Mouse (Mus musculus): ENCODE results near the gene Spsb1. TPM values are rescaled to one million over a fixed set of nuclear protein-coding genes. Genes with fewer than 3 reads are reported as not detected.
A peak's percentile ranks its signal among the peaks of the same experiment; 100 is the strongest.

Spsb1 gene
- 18.3 and 20.0 TPM in 2 replicates for polyA plus RNA-seq (2012; rRNA removed)

- H3K4me3 ChIP-seq (ENCODE audit: insufficient read depth, low read length), result peak within 1 kb of the TSS; percentile 79
- H3K4me1 ChIP-seq (ENCODE audit: control insufficient read depth, insufficient read depth, low read length), result peaks cover 2% of the 10 kb centered on the region; the same call in 1 of the 2 replicates
- TF ChIP-seq CTCF (IDR thresholded peaks at IDR 0.05; ENCODE audit: extremely low read depth, insufficient read depth, low read length) (no peak), POLR2A (IDR thresholded peaks at IDR 0.05; ENCODE audit: extremely low read depth, insufficient read depth, low read length) (peak; percentile 89)
- H3K27ac ChIP-seq (ENCODE audit: insufficient read depth, low read length), result 0 out of 2 replicates have a peak within 1 kb of the TSS, but pooled peaks have one; percentile 8
Observed at GRCm38 (mm10) chr4:149954893-149955439, at the start of gene Spsb1. Gene Spsb1 (minus strand): TSS chr4:149955043.

GRCm38 (mm10) chr4:150003641-150004040 lies 48.8 kb upstream of the Spsb1 start:
- no peak for TF ChIP-seq CTCF (IDR thresholded peaks at IDR 0.05; ENCODE audit: extremely low read depth, insufficient read depth, low read length)
- no peak for TF ChIP-seq POLR2A (IDR thresholded peaks at IDR 0.05; ENCODE audit: extremely low read depth, insufficient read depth, low read length)
- Histone ChIP-seq H3K27ac (ENCODE audit: insufficient read depth, low read length) (no peak overlapping the region), H3K4me1 (ENCODE audit: control insufficient read depth, insufficient read depth, low read length) (peaks cover 6% of the 10 kb centered on the region), H3K4me3 (ENCODE audit: insufficient read depth, low read length) (no peak overlapping the region)

- no peak for TF ChIP-seq POLR2A (IDR thresholded peaks at IDR 0.05; ENCODE audit: extremely low read depth, insufficient read depth, low read length)
- TF ChIP-seq CTCF (IDR thresholded peaks at IDR 0.05; ENCODE audit: extremely low read depth, insufficient read depth, low read length), result no peak
- Histone ChIP-seq H3K4me1 (ENCODE audit: control insufficient read depth, insufficient read depth, low read length) (peaks cover 6% of the 10 kb centered on the region), H3K4me3 (ENCODE audit: insufficient read depth, low read length) (no peak overlapping the region), H3K27ac (ENCODE audit: insufficient read depth, low read length) (no peak overlapping the region)
Observed at GRCm38 (mm10) chr4:150003021-150003580, 48.3 kb upstream of the Spsb1 start.

- no peak overlapping the region for H3K4me3 ChIP-seq (ENCODE audit: insufficient read depth, low read length)
- peaks cover 4% of the 10 kb centered on the region; the same call in 1 of the 2 replicates for H3K4me1 ChIP-seq (ENCODE audit: control insufficient read depth, insufficient read depth, low read length)
Observed at GRCm38 (mm10) chr4:150002021-150002528, 47.2 kb upstream of the Spsb1 start.

GRCm38 (mm10) chr4:150001221-150001860 lies 46.5 kb upstream of the Spsb1 start:
- TF ChIP-seq CTCF (IDR thresholded peaks at IDR 0.05; ENCODE audit: extremely low read depth, insufficient read depth, low read length) (no peak), POLR2A (IDR thresholded peaks at IDR 0.05; ENCODE audit: extremely low read depth, insufficient read depth, low read length) (no peak)
- Histone ChIP-seq H3K27ac (ENCODE audit: insufficient read depth, low read length) (no peak overlapping the region), H3K4me3 (ENCODE audit: insufficient read depth, low read length) (no peak overlapping the region), H3K4me1 (ENCODE audit: control insufficient read depth, insufficient read depth, low read length) (0 out of 2 replicates have a peak, but pooled peaks cover 2% of the 10 kb centered on the region)

More at GRCm38 (mm10) chr4:150002021-150002528, 47.2 kb upstream of the Spsb1 start:
- no peak for TF ChIP-seq CTCF (IDR thresholded peaks at IDR 0.05; ENCODE audit: extremely low read depth, insufficient read depth, low read length)
- no peak for TF ChIP-seq POLR2A (IDR thresholded peaks at IDR 0.05; ENCODE audit: extremely low read depth, insufficient read depth, low read length)
- no peak overlapping the region for H3K27ac ChIP-seq (ENCODE audit: insufficient read depth, low read length)

- 0 out of 2 replicates have a peak, but pooled peaks cover 2% of the 10 kb centered on the region for H3K4me1 ChIP-seq (ENCODE audit: control insufficient read depth, insufficient read depth, low read length)
- no peak for TF ChIP-seq CTCF (IDR thresholded peaks at IDR 0.05; ENCODE audit: extremely low read depth, insufficient read depth, low read length)
- no peak for TF ChIP-seq POLR2A (IDR thresholded peaks at IDR 0.05; ENCODE audit: extremely low read depth, insufficient read depth, low read length)
- H3K4me3 ChIP-seq (ENCODE audit: insufficient read depth, low read length), result no peak overlapping the region
- no peak overlapping the region for H3K27ac ChIP-seq (ENCODE audit: insufficient read depth, low read length)
Observed at GRCm38 (mm10) chr4:149999931-150000555, 45.2 kb upstream of the Spsb1 start.

- Histone ChIP-seq H3K27ac (ENCODE audit: insufficient read depth, low read length) (no peak overlapping the region), H3K4me1 (ENCODE audit: control insufficient read depth, insufficient read depth, low read length) (0 out of 2 replicates have a peak, but pooled peaks cover 2% of the 10 kb centered on the region), H3K4me3 (ENCODE audit: insufficient read depth, low read length) (no peak overlapping the region)
- TF ChIP-seq CTCF (IDR thresholded peaks at IDR 0.05; ENCODE audit: extremely low read depth, insufficient read depth, low read length), result no peak
- TF ChIP-seq POLR2A (IDR thresholded peaks at IDR 0.05; ENCODE audit: extremely low read depth, insufficient read depth, low read length), result no peak
Observed at GRCm38 (mm10) chr4:149999510-149999900, 44.7 kb upstream of the Spsb1 start.

GRCm38 (mm10) chr4:149998786-149999509 lies 44.1 kb upstream of the Spsb1 start:
- H3K4me1 ChIP-seq (ENCODE audit: control insufficient read depth, insufficient read depth, low read length), result 0 out of 2 replicates have a peak, but pooled peaks cover 2% of the 10 kb centered on the region
- no peak overlapping the region for H3K27ac ChIP-seq (ENCODE audit: insufficient read depth, low read length)
- no peak overlapping the region for H3K4me3 ChIP-seq (ENCODE audit: insufficient read depth, low read length)
- TF ChIP-seq CTCF (IDR thresholded peaks at IDR 0.05; ENCODE audit: extremely low read depth, insufficient read depth, low read length), result no peak
- no peak for TF ChIP-seq POLR2A (IDR thresholded peaks at IDR 0.05; ENCODE audit: extremely low read depth, insufficient read depth, low read length)

- Histone ChIP-seq H3K27ac (ENCODE audit: insufficient read depth, low read length) (no peak overlapping the region), H3K4me3 (ENCODE audit: insufficient read depth, low read length) (no peak overlapping the region), H3K4me1 (ENCODE audit: control insufficient read depth, insufficient read depth, low read length) (0 out of 2 replicates have a peak, but pooled peaks cover 2% of the 10 kb centered on the region)
- no peak for TF ChIP-seq POLR2A (IDR thresholded peaks at IDR 0.05; ENCODE audit: extremely low read depth, insufficient read depth, low read length)
- TF ChIP-seq CTCF (IDR thresholded peaks at IDR 0.05; ENCODE audit: extremely low read depth, insufficient read depth, low read length), result no peak
Observed at GRCm38 (mm10) chr4:149997999-149998398, 43.2 kb upstream of the Spsb1 start.

All from cortical plate, adult 2 months (tissue).